Mouse (Mus musculus) midbrain, embryonic 14.5 days (tissue): ENCODE measurements around the gene Habp2. TPM values are rescaled to one million over a fixed set of nuclear protein-coding genes. Genes with fewer than 3 reads are reported as not detected.
A peak's percentile ranks its signal among the peaks of the same experiment; 100 is the strongest.

ENCODE experiments used
- ATAC-seq: fragments of 200-750 bp; cut with Nextera tagmentation; 2 replicates; pipeline ENCODE4 v1.8.0; 2017; ENCODE audit warnings: moderate number of reproducible peaks, moderate library complexity; ENCODE audit not compliant: low FRiP score, low TSS enrichment
- DNase-seq: peaks from one replicate; pipeline ENCODE4 v3.0.0-alpha.2; 2015
- H3K27ac ChIP-seq: fragments of 300-500 bp; sonication (generic); replicated peaks from 2 replicates; pipeline ENCODE4 v1.5.1; 2014; ENCODE audit warnings: mild to moderate bottlenecking, low read depth, low read length, moderate library complexity
- H3K27me3 ChIP-seq: fragments of 300-500 bp; sonication (generic); 2 replicates; pipeline ENCODE4 v1.6.1; 2014; ENCODE audit warnings: low read length, control low read depth, mixed read lengths; ENCODE audit not compliant: control insufficient read depth, insufficient read depth
- H3K36me3 ChIP-seq: fragments of 300-500 bp; sonication (generic); 2 replicates; pipeline ENCODE4 v1.6.1; 2014; ENCODE audit warnings: low read length, control low read depth; ENCODE audit not compliant: control insufficient read depth, insufficient read depth
- H3K4me1 ChIP-seq: fragments of 300-500 bp; sonication (generic); 2 replicates; pipeline ENCODE4 v1.6.1; 2014; ENCODE audit warnings: mild to moderate bottlenecking, antibody characterized with exemption, low read length, control low read depth; ENCODE audit not compliant: control insufficient read depth, insufficient read depth
- H3K4me2 ChIP-seq: fragments of 300-500 bp; sonication (generic); 2 replicates; pipeline ENCODE4 v1.6.1; 2014; ENCODE audit warnings: mild to moderate bottlenecking, low read length, moderate library complexity
- H3K4me3 ChIP-seq: fragments of 300-500 bp; sonication (generic); replicated peaks from 2 replicates; pipeline ENCODE4 v1.5.1; 2014; ENCODE audit warnings: low read depth, low read length
- H3K9ac ChIP-seq: fragments of 300-500 bp; sonication (generic); replicated peaks from 2 replicates; pipeline ENCODE4 v1.6.1; 2014; ENCODE audit warnings: mild to moderate bottlenecking, low read length, moderate library complexity
- H3K9me3 ChIP-seq: fragments of 300-500 bp; sonication (generic); 2 replicates; pipeline ENCODE4 v1.6.1; 2016; ENCODE audit warnings: low read length, control low read depth, mixed read lengths; ENCODE audit not compliant: control insufficient read depth
- WGBS: fragments of 180-500 bp; shearing (Covaris S2); extraction: QIAGEN DNeasy Blood & Tissue Kit; methylation state at CpG from one replicate; pipeline ENCODE4 v1.1.7; 2014; 5-methylcytosine and 5-hydroxymethylcytosine counted together
- polyA plus RNA-seq: library from polyadenylated mRNA; unstranded; fragments of >200 nt; fragmentation: Nextera tagmentation; extraction: Ambion mirVana; gene quantifications from 2 replicates; pipeline ENCODE4 v1.2.1, GENCODE M21; 2014

The Habp2 gene
- polyA plus RNA-seq = not detected in 2 replicates

- no peaks in the 10 kb centered on the region for H3K9me3 ChIP-seq
- no peaks in the 10 kb centered on the region for H3K36me3 ChIP-seq
- no peak for ATAC-seq
- DNase-seq = no peak
- H3K9ac ChIP-seq = no peak within 1 kb of the TSS
- 0 out of 2 replicates have a peak, but pooled peaks cover 4% of the 10 kb centered on the region for H3K4me1 ChIP-seq
- no peak within 1 kb of the TSS for H3K27ac ChIP-seq
- H3K4me3 ChIP-seq = no peak within 1 kb of the TSS
- H3K27me3 ChIP-seq = no peaks in the 10 kb centered on the region
- H3K4me2 ChIP-seq = no peak within 1 kb of the TSS
- WGBS = 88% methylated on average over 7 of the region's 7 CpGs
Observed at GRCm38 (mm10) chr19:56286866-56287265, at the start of gene Habp2. TSS of gene Habp2 (plus strand) at chr19:56287137.

DNA sequence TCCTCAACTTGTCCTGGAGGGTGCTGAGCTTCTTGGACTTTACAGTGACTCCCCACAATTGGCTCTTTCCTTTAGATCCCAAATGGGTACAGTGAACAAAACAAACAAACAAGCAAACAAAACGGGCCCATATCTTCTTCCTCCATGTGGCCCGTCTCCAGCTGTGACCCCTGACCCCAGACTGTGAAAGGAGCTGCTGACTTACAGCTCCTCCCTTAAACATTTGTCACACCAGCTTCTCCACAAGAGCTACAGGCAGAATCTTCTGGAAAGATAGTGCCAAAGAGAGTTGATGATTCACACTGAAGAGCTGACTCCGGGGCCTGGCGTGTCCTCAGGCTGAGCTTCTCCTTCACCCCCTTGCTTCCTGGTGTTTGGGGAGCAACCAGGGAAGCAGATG lies 48.4 kb upstream of the Habp2 start:
- no peaks in the 10 kb centered on the region for H3K9me3 ChIP-seq
- no peak overlapping the region for H3K9ac ChIP-seq
- no peak overlapping the region for H3K4me2 ChIP-seq
- H3K4me3 ChIP-seq = no peak overlapping the region
- DNase-seq (no peak), ATAC-seq (no peak)
- H3K4me1 ChIP-seq = peaks cover 17% of the 10 kb centered on the region
- H3K36me3 ChIP-seq = no peaks in the 10 kb centered on the region
- no peak overlapping the region for H3K27ac ChIP-seq
- no peaks in the 10 kb centered on the region for H3K27me3 ChIP-seq
- WGBS = 78% methylated on average over 4 of the region's 4 CpGs

DNA sequence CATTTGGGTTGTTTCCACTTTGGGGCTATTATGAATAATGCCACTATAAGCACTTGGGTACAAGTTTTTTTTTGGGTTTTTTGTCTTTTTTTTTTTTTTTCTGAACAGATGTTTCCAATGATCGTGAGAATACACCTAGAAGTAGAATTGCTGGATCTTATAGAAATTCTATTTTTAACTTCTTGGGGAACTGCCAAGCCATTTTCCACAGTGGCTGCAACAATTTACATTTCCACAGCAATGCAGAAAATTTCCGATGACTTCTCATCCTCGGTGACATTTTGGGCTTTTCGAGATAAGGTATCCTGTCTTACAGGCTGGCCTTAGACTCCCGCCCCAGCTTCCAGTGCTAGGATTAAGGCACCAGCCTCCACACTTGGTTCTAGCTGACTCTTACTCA lies 41.7 kb upstream of the Habp2 start:
- ATAC-seq (no peak), DNase-seq (no peak)
- 94% methylated on average over 5 of the region's 5 CpGs for WGBS
- no peak overlapping the region for H3K27ac ChIP-seq
- no peaks in the 10 kb centered on the region for H3K9me3 ChIP-seq
- H3K9ac ChIP-seq = no peak overlapping the region
- no peak overlapping the region for H3K4me2 ChIP-seq
- no peaks in the 10 kb centered on the region for H3K4me1 ChIP-seq
- no peaks in the 10 kb centered on the region for H3K36me3 ChIP-seq
- no peak overlapping the region for H3K4me3 ChIP-seq
- no peaks in the 10 kb centered on the region for H3K27me3 ChIP-seq

- H3K27me3 ChIP-seq = no peaks in the 10 kb centered on the region
- no peaks in the 10 kb centered on the region for H3K4me1 ChIP-seq
- no peak overlapping the region for H3K4me2 ChIP-seq
- no peaks in the 10 kb centered on the region for H3K9me3 ChIP-seq
- WGBS = 92% methylated on average over 4 of the region's 4 CpGs
- H3K9ac ChIP-seq = no peak overlapping the region
- no peak overlapping the region for H3K27ac ChIP-seq
- no peaks in the 10 kb centered on the region for H3K36me3 ChIP-seq
- DNase-seq (no peak), ATAC-seq (no peak)
- H3K4me3 ChIP-seq = no peak overlapping the region
Observed at GRCm38 (mm10) chr19:56252815-56253214, 34.1 kb upstream of the Habp2 start.

DNA sequence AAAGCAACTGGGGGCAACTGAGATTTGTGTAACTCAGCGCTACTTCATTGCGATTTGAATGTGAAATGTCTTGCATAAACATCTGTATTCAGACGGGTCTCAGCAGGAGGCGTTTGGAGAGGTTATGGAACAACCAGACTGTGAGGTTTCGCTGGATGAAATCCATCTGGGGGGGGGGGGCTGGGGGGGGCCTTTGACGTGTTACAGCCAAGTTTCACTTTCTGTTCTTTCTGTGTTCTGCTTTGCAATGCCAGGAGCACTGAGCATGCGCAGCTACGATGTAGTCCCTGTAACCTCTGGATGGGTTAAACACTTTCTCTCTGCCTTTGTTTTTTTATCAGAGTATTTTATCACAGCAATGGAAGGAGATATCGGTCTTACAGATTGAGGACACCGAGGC lies 33.7 kb upstream of the Habp2 start:
- no peak overlapping the region for H3K4me2 ChIP-seq
- no peak for ATAC-seq

DNA sequence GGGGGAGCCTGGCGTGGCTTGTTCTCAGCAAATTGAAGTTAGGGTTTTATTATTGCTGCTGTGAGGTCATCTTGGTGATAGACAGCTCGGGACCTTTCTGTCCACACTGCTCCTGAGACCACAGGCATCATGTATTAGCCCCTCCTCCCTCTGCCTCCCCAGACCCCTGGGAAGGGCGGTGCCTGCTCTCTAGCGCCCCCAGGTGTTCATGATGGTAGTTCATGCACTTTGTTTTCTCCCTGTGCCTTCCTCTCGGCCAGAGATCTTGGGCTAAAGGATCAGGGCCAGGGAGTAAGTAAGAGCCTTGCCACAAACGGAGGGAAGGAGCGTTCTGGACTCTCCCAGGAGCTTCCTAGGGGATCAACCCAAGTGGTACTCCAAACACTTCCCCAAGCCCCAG lies 32.2 kb upstream of the Habp2 start:
- peak; percentile 24 for DNase-seq
- H3K4me1 ChIP-seq = no peaks in the 10 kb centered on the region
- no peaks in the 10 kb centered on the region for H3K9me3 ChIP-seq
- H3K9ac ChIP-seq = no peak overlapping the region
- H3K4me2 ChIP-seq = no peak overlapping the region
- WGBS = 52% methylated on average over 7 of the region's 7 CpGs
- H3K4me3 ChIP-seq = no peak overlapping the region
- ATAC-seq = no peak
- no peaks in the 10 kb centered on the region for H3K36me3 ChIP-seq
- H3K27me3 ChIP-seq = no peaks in the 10 kb centered on the region
- H3K27ac ChIP-seq = no peak overlapping the region

More for the DNA sequence above, 33.7 kb upstream of the Habp2 start:
- H3K4me1 ChIP-seq = no peaks in the 10 kb centered on the region
- no peak overlapping the region for H3K9ac ChIP-seq
- 77% methylated on average over 10 of the region's 10 CpGs for WGBS
- no peaks in the 10 kb centered on the region for H3K36me3 ChIP-seq
- no peaks in the 10 kb centered on the region for H3K9me3 ChIP-seq
- no peak overlapping the region for H3K27ac ChIP-seq
- no peaks in the 10 kb centered on the region for H3K27me3 ChIP-seq
- no peak for DNase-seq
- no peak overlapping the region for H3K4me3 ChIP-seq

GRCm38 (mm10) chr19:56255506-56255905 lies 31.4 kb upstream of the Habp2 start:
- ATAC-seq (no peak), DNase-seq (peak; percentile 88)
- H3K36me3 ChIP-seq = no peaks in the 10 kb centered on the region
- H3K9me3 ChIP-seq = no peaks in the 10 kb centered on the region
- no peak overlapping the region for H3K4me2 ChIP-seq
- H3K4me3 ChIP-seq = no peak overlapping the region
- 24% methylated on average over 3 of the region's 3 CpGs for WGBS
- H3K27ac ChIP-seq = no peak overlapping the region
- no peak overlapping the region for H3K9ac ChIP-seq
- H3K27me3 ChIP-seq = no peaks in the 10 kb centered on the region
- no peaks in the 10 kb centered on the region for H3K4me1 ChIP-seq

- H3K4me3 ChIP-seq = no peak overlapping the region
- ATAC-seq (no peak), DNase-seq (no peak)
- no peak overlapping the region for H3K27ac ChIP-seq
- H3K27me3 ChIP-seq = no peaks in the 10 kb centered on the region
- no peak overlapping the region for H3K9ac ChIP-seq
- no peaks in the 10 kb centered on the region for H3K4me1 ChIP-seq
- H3K4me2 ChIP-seq = no peak overlapping the region
- 54% methylated on average over 1 of the region's 1 CpGs for WGBS
- H3K36me3 ChIP-seq = no peaks in the 10 kb centered on the region
- H3K9me3 ChIP-seq = no peaks in the 10 kb centered on the region
Observed at GRCm38 (mm10) chr19:56256235-56256634, 30.7 kb upstream of the Habp2 start.

- Histone ChIP-seq H3K36me3 (no peaks in the 10 kb centered on the region), H3K27me3 (no peaks in the 10 kb centered on the region), H3K4me1 (no peaks in the 10 kb centered on the region), H3K9ac (no peak overlapping the region), H3K27ac (no peak overlapping the region), H3K4me2 (no peak overlapping the region), H3K9me3 (no peaks in the 10 kb centered on the region), H3K4me3 (no peak overlapping the region)
- WGBS = 100% methylated on average over 1 of the region's 1 CpGs
- ATAC-seq = no peak
- no peak for DNase-seq
Observed at GRCm38 (mm10) chr19:56256741-56257140, 30.2 kb upstream of the Habp2 start.
